Mouse (Mus musculus) E14TG2a.4 (cell line): Measurements from ENCODE around the gene Tmem95.

Experiments used
- H3K27me3 ChIP-seq: 2 replicates; pipeline ENCODE4 v1.6.1; 2014; ENCODE audit warnings: low read length, control low read depth; ENCODE audit not compliant: insufficient read depth
- H3K36me3 ChIP-seq: 2 replicates; pipeline ENCODE4 v1.6.1; 2014; ENCODE audit warnings: low read length, control low read depth; ENCODE audit not compliant: insufficient read depth
- H3K4me1 ChIP-seq: replicated peaks from 2 replicates; pipeline ENCODE4 v1.6.1; 2014; ENCODE audit warnings: low read depth, low read length, control low read depth
- H3K4me3 ChIP-seq: replicated peaks from 2 replicates; pipeline ENCODE4 v1.5.1; 2014; ENCODE audit warnings: mild to moderate bottlenecking, low read length
- H3K9me3 ChIP-seq: 2 replicates; pipeline ENCODE4 v1.6.1; 2014; ENCODE audit warnings: low read length, control low read depth
- CTCF ChIP-seq: conservative IDR thresholded peaks from 2 replicates; pipeline ENCODE4 v1.5.1; 2014; ENCODE audit warnings: low read length
- NANOG ChIP-seq: IDR thresholded peaks from 2 replicates; pipeline ENCODE4 v1.6.1; 2014; ENCODE audit warnings: borderline replicate concordance, low read length, mixed read lengths
- POU5F1 ChIP-seq: IDR thresholded peaks from 2 replicates; pipeline ENCODE4 v1.6.1; 2014; ENCODE audit warnings: low read length, borderline replicate concordance

Gene Tmem95

GRCm38 (mm10) chr11:69878399-69878798 is 581 bp upstream of the Tmem95 start:
- Histone ChIP-seq H3K4me1 (peaks cover 80% of the 10 kb centered on the region), H3K4me3 (peak overlapping the region; percentile 67), H3K9me3 (no peaks in the 10 kb centered on the region), H3K36me3 (no peaks in the 10 kb centered on the region), H3K27me3 (peaks cover 40% of the 10 kb centered on the region)
- TF ChIP-seq POU5F1: no peak
- TF ChIP-seq NANOG: no peak
- no peak for TF ChIP-seq CTCF

DNA sequence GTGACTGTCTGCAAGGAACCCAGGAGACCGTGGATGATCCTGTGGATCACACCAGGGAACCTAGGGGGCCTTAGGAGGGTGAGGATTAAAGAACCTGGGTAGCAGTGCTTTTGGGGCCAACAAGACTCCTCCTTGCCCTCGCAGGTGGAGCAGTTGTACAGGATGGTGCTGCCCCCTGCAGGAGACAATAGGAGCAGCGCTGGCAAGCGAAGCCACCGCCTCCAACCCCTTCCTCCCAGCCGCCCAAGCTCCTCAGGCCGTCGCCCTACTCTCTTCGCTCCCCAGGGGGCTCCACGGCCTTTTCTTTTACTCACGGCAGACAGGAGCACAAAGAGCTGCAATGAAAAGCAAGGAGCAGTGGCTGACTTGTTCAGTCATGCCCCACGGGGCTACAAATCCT is 951 bp downstream of the Tmem95 start:
- Histone ChIP-seq H3K36me3 (no peaks in the 10 kb centered on the region), H3K9me3 (no peaks in the 10 kb centered on the region), H3K4me1 (peaks cover 74% of the 10 kb centered on the region), H3K27me3 (peaks cover 33% of the 10 kb centered on the region), H3K4me3 (peak overlapping the region; percentile 67)
- TF ChIP-seq POU5F1 (no peak), CTCF (peak; percentile 76), NANOG (no peak)

DNA sequence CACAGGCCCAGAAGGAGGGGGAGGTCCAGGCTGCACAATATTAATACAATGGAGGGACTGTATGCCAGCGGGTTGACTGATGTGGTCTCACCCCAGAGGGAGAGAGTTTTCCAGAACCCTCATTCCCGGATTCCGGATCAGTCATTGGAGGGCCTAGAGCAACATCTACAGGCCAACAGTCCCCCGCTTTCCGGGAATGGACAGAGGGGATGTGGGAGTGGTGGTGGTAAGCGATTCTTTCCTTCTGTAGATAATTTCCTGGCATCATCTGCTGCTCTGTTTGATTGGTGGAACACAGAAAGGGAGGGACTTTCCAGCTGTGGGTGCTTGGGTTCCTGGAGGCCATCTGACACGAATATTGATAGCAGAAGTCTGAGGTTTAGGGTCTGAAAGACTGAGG is 1.6 kb downstream of the Tmem95 start:
- no peak for TF ChIP-seq POU5F1
- TF ChIP-seq CTCF: no peak
- TF ChIP-seq NANOG: no peak
- H3K27me3 ChIP-seq: peaks cover 26% of the 10 kb centered on the region
- H3K36me3 ChIP-seq: no peaks in the 10 kb centered on the region
- 0 out of 2 replicates have a peak overlapping the region, but pooled peaks have one; percentile 67 for H3K4me3 ChIP-seq
- H3K9me3 ChIP-seq: no peaks in the 10 kb centered on the region
- H3K4me1 ChIP-seq: peaks cover 67% of the 10 kb centered on the region

DNA sequence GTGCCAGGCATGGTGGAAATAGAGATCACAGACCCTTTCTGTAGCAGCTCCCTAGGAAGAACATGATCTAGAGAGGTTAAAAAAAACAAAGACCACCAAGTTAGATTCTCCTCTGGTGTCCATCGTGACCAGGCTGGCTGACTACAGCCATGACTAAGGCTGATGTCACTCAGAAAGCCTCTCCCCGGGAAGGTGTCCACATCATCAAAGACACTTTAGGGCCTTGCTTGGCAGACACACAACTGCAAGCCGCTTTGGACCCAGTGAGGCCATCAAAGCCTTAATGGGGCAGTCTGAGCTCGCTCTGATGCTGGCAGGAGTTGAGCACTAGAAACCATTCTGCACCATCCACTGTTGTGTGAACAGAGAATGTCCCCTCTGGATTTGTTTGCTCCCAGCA is 5.4 kb downstream of the Tmem95 start:
- Histone ChIP-seq H3K27me3 (no peaks in the 10 kb centered on the region; the same call in 1 of the 2 replicates), H3K9me3 (no peaks in the 10 kb centered on the region), H3K36me3 (no peaks in the 10 kb centered on the region), H3K4me1 (peaks cover 36% of the 10 kb centered on the region), H3K4me3 (no peak overlapping the region)
- no peak for TF ChIP-seq NANOG
- no peak for TF ChIP-seq CTCF
- TF ChIP-seq POU5F1: no peak

DNA sequence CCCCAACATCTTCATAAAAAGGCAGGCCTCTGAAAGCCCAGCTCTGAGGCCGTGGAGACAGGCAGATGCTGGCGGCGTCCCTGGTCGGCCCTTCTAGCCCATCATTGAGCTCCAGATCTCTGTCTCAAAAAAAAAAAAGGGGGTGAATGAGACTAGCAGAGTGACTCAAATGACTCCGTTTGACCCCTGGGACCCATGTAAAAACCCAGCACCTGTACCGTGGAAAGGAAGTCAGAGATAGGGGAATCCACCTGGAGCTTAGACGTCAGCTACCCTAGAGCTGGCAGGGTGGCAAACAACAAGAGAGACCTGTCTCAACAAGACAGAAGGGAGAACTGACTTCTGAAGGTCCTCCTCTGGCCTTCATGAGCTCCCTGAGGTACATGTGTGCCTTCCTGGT is 6.0 kb downstream of the Tmem95 start:
- Histone ChIP-seq H3K36me3 (no peaks in the 10 kb centered on the region), H3K27me3 (peaks cover 2% of the 10 kb centered on the region; the same call in 1 of the 2 replicates), H3K4me3 (no peak overlapping the region), H3K9me3 (no peaks in the 10 kb centered on the region), H3K4me1 (peaks cover 38% of the 10 kb centered on the region)
- no peak for TF ChIP-seq NANOG
- TF ChIP-seq POU5F1: no peak
- TF ChIP-seq CTCF: no peak

- Histone ChIP-seq H3K27me3 (peaks cover 2% of the 10 kb centered on the region; the same call in 1 of the 2 replicates), H3K9me3 (no peaks in the 10 kb centered on the region), H3K4me1 (peaks cover 36% of the 10 kb centered on the region), H3K4me3 (no peak overlapping the region), H3K36me3 (no peaks in the 10 kb centered on the region)
- no peak for TF ChIP-seq CTCF
- no peak for TF ChIP-seq NANOG
- TF ChIP-seq POU5F1: no peak
Observed at GRCm38 (mm10) chr11:69870289-69871069, 7.3 kb downstream of the Tmem95 start.

DNA sequence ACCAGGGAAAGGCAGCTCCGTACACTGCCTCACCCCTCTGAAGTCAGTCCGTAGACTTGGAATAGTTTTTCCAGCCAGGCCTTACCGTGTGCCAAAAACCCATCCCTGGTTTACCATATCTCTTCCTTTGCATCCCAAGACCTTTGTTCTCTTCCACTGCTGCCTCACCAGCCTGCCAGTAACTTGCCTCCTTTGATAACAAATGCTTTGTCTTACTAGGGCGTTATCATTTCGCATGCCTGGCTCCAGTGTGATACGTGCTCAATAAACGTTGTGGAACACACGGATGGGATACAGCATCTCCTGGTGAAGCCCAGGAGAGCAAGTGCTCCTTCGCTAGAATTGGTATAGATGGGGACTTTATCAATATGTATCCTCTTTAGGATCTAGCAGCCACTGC is 10.5 kb downstream of the Tmem95 start:
- Histone ChIP-seq H3K27me3 (peaks cover 2% of the 10 kb centered on the region; the same call in 1 of the 2 replicates), H3K4me1 (peaks cover 46% of the 10 kb centered on the region), H3K36me3 (no peaks in the 10 kb centered on the region), H3K4me3 (no peak overlapping the region), H3K9me3 (no peaks in the 10 kb centered on the region)
- no peak for TF ChIP-seq CTCF
- no peak for TF ChIP-seq NANOG
- TF ChIP-seq POU5F1: no peak

GRCm38 (mm10) chr11:69865561-69865960 is 12.3 kb downstream of the Tmem95 start:
- H3K27me3 ChIP-seq: peaks cover 2% of the 10 kb centered on the region; the same call in 1 of the 2 replicates
- no peaks in the 10 kb centered on the region for H3K36me3 ChIP-seq
- H3K9me3 ChIP-seq: no peaks in the 10 kb centered on the region
- peaks cover 46% of the 10 kb centered on the region for H3K4me1 ChIP-seq
- TF ChIP-seq POU5F1 (no peak), NANOG (no peak), CTCF (no peak)
- no peak overlapping the region for H3K4me3 ChIP-seq
